Mouse (Mus musculus): ENCODE measurements around the gene Cbarp.

The Cbarp gene

DNA sequence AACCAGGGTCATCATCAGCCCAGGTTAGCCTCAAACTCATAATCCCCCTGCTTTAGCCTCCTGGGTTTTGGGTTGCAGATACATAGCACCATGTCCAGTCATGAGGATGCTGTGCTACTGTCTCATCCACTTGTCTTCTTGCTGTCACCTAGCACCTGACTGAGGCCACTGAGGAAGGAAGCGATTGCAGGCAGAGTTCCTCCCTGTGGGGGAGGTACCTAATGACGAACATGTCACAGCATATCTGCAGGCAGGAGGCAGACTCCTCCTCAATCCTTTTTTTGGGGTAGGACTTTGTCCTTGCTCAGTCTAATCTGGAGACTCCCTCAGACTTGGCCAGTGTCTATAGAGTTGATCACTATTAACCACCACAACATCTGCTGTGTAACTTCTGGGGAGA, 19.0 kb downstream of the Cbarp start:
- no peak for DNase-seq

DNA sequence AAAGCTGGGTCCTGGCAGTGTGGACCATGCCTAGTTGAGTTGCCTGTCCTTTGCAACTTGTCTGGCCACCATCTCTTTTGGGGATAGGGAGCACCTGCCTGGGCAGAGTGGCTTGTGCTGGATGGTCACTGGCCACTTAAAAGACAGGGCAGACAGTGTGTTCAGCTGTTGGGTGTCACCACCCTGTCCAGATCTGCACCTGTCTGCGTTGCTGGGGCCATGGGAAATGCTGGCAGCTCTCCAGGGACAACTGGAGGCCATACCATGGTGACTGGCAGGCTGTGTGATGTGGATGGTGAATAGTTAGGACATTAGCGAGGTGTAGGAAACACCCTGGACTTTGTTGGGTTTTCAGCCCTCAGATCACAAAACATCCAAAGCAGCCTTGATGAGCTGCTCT, 20.5 kb downstream of the Cbarp start:
- no peak for DNase-seq

DNA sequence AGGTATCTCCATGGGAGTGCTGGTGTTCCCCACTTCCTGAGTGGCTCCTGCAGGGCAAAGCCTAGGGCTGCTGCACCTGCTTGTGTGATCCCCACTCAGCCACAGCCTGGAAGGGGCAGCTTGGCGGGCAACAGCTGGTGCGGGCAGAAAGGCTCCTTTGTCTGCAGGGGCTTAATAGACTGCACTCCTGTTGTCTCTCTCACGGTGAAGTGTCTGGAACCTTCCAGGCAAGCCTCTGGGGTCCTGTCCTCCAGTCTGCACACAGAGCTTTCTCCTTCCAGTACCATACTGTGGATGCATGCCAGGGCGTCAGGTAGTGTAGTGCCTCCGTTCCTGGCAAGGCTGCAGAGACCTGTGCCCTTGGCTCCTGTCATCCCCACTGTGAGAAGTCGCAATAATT, 22.1 kb downstream of the Cbarp start:
- DNase-seq = no peak

DNA sequence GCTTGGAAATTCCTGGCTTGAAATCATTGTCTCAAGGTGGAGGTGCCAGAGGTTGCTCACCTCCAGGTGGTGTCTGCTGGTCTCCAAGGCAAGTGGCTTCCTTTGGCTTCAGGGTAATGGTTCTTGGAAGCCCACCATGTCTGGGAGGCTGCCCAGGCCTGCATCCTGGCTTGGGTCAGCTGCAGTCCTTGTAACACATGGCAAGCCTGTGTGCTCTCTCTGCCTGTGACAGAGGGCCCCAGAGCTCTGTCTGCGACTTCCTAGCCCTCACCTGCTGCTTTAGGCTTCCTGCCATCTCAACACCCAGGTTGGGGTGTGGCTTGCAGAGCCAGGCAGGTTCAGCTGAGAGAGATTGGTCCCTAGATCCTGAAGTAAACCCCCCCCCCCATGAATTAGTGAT, 22.9 kb downstream of the Cbarp start:
- DNase-seq = no peak

DNA sequence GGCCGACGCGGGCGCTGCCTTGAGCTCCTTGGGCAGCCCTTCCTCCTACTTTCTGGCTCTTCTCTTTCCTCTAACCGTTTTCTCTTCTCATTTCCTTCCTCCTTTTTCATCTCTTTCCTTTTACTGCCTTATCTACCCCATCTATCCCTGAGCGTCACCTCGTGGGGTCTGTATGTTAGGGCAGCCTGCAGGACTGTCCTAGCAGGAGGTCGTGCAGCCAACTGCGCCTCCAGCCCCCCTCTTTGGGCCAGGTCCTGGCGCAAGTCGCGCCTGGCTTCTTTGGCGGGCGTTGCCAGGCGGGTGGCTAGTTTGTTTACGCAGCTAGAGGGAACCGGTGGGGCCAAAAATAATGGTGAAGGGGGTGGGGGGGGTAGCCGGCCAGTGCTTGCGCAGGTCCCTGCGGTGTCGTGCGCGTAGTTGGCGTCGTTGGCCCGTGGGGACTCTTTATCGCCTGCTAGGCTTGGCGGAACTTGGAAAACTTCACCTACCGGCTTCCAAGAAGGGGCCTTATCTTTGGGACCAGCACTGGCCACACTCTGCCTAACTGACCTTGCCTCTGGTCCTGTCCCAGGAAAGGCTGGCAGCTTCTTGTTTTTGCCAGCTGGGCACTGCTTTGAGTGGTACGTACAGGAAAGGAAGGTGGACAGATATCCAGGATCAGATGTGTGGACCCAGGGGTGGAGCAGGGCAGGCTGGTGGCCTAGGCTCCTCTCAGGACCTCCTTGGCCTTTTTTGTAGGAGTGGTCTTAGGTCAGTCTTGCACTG, 23.5 kb downstream of the Cbarp start:
- peak; percentile 47 to 68 for DNase-seq

DNA sequence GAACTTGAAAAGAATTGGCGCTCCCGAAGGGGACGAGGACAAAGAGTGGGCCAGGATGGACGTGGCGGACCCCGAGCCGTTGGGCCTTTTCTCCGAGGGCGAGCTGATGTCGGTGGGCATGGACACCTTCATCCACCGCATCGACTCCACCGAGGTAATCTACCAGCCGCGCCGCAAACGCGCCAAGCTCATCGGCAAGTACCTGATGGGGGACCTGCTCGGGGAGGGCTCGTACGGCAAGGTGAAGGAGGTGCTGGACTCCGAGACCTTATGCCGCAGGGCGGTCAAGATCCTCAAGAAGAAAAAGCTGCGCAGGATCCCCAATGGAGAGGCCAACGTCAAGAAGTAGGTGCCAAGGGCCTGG, 24.1 kb downstream of the Cbarp start:
- DNase-seq = peak; percentile 34 to 43

DNA sequence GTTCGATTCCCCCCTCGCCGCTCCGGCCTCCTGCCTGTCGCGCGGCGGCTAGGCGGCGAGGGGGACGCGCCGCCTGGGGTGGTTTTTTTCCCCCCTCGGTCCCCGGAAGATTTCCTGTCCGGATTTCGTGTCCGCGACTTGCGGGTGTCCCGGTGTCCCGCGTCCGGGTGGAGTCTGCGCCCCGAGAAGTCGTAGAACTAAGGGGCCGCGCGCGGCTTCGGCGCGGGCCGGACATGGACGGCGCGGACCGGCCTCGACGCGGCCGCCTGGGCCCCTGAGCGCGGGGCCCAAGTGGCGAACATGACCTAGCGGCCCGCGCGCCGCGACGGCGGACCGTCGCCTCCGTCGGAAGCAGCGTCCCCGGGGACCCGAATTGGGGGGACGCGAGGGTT, 24.7 kb downstream of the Cbarp start:
- DNase-seq = no peak

DNA sequence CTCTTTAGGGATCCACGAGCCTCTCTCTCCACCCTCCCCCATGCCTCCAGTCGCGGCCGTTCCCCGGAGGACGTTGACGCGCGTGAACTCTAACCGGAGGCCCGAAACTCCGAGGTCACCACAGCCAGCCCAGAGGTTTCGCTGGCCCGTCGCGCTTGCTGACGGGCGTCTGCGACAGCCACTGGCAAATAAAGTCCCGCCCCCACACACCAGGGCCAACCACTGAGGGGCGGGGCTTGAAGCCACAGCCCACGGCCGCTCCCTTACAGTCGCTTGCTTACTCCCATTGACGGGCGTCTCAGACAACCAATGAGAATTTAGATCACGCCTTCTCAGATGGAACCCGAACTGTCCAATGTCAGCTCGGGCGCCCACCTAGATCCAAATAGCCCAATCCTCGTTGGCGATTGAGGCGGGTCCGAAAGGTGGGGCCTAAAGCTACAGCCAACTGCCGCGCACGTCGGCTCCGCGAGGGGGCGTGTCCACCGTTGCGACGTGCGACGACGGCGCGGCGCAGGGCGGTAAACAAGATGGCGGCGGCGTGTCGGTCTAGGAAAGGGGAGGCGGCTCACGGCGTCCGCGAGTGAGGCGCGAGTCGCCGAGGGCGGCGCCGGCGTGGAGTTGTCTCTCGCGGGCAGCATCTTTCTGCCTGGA, 25.2 kb downstream of the Cbarp start, which contains the start of gene Stk11:
Gene Stk11, plus strand, starts transcription at position 514 of the 654 bp plus-strand sequence.
- DNase-seq = peak; percentile 100

DNA sequence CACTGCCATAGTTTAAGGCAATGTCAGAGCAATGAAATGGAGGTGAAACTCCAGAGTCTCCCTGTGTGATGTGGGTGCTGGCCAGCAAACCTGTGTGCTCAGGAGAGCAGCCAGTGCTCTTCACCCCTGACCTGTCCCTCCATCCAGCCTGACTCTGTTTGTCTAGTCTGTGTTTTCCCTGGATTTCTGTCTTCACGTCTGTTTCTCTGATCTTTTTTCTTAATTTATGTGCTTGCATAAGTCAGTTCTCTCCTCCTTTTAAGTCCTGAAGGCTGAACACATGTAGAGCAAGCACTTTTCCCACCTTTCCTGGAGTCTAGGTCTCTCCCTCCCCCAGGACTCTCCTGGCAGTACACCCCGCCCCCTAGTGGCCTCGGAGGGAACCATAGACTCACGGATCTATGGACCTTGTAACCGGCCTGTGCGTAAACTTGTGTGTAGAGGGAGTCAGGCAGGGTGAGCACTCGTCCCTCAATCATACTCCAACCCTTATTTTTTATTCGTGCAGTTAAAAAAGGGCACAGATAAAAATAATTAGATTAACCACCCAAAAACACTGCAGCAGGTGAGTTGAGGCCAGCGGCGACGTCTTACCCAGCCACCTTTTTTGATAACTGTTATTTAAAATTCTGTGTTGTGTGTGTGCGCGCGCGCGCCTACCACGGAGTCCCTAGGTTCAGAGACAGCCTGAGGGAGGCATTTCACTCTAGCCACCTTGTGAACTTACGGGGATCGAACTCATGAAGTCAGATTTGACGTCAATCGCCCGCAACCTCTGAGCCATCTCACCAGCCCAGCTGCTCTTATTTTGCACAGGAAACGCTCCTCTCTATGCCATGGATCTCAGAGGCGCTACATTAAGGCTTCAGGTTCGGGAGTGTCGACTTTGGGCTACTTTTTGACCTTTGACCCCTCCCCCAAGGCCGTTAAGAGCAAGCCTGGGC, 26.0 kb downstream of the Cbarp start:
- peak; percentile 97 for DNase-seq

DNA sequence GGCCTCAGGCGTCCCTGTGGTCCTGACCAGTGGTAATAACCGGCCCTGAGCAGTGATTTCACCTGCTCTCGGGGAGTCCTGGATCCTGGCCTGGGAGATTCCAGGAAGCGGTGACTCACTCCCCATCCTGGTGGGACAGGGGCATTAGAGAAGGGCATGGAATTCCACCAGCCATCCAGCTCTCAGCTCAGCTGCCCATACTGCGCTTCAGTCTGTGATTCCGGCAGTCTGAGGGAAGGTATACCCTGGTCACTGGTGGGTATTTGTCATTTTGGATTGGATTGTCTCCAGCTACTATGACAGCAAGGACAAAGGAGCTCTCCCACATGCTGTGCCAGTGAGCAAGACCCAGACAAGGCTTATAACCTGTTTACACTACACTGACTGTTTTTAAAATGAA, 33.0 kb downstream of the Cbarp start:
- DNase-seq = no peak

DNA sequence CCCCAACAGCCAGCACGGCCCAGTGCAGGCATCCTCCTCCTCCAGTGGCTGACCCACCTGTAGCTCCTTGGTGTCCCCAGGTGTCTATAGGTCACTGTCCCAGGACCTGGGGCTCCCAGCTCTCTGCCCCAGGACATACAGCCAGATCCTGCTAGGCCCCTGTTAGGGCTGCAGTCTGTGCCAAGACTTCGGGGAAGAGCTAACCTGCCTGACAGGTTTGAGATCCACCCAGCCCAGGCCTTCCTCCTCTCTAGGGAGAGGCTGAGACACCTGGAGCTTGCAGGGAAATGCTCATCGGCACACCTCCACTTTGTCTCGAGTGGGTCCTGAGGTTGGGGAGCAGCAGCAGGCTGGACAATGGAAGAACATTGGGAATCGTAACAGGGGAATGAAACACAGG, 34.7 kb downstream of the Cbarp start:
- DNase-seq = no peak

DNA sequence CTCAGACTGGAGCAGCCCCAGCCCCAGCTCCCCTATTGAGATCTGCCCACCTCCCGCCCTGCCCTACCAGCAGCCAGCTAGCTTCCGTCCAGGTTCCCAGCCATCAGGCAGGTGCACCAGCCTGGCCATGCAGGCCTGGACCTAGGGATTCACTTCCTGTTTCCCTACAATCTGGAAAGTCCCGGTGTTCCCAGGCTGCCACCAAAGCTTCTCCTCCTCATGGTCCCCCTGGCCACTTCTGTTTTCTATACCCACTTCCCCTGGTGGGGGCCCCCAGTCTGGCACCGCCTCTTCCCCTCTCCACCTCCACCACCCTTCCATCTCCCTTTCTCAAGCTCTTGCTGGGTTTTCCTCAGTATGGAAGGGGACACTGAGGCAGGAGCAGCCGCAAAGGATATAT, 35.2 kb downstream of the Cbarp start, which contains the start of gene Sbno2:
Gene Sbno2, minus strand, starts transcription at position 112 of the 400 bp plus-strand sequence.
- DNase-seq = no peak

DNA sequence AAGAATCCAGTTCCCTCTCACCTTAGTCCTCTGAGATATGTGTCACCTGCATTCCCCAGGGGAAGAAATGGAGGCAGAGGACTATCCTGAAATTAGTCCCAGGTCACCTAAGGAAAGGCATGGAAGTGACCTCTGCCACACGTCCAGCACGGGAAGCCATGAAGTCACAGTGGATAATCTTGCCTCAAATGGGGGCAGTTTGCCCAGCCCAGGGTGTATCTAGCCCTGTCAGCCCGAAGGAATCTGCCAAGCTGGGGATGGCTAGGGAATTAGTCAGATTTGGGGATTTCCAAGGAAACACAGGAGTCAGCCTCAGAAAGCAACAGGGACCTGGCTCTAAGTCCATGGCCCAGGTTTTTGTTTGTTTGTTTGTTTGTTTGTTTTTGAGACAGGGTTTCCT, 36.5 kb downstream of the Cbarp start:
- DNase-seq = no peak

DNA sequence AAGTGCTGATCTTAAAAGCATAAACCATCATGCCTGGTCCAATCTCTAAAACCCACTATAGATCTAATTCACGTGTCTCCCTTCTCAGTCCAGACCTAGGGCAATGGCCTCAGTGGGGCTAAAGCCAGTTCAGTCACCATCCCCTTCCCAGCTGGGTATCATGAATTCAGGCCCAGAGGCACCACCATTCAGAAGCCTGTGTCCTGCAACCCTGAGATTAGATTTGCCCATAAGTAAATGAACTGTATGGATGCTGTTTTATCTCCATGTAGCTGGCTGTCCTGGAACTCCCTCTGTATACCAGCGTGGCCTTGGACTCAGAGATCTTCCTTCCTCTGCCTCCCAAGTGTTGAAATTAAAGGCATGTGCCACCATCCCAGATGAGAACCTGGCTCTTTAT, 37.6 kb downstream of the Cbarp start:
- DNase-seq = no peak

DNA sequence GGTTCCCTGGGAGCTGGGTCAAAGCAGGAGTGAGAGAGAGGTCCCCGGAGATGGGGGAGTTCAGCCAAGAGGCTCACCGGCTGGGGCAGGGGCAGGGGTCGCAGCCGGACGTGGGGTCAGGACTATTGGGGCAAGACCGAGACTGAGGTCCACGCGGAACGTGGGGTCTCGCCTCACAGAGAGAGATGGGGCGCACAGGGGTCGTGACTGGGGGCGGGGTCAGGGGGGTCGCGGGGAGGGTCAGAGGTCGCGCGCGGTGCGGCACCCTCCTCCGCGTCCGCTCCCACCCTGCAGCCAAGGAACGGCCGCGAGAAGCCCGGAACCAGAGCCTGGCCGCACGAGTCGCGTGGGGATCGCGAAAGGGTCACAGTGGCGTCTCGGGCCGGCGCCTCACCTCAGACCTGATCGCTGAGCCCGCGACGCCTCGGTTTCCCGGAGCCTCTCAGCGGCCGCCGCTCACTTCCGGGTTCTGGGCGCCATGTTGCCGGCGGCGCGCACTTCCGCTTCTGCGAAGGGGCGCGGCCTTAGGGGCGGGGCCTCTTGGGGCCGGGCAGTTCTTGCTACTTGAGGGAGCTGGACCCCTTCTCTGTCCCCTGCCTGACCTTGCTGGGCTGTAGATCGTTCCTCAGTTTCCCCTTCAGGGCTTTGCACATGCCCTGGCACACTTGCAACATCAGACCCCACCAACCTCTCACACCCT, 38.3 kb downstream of the Cbarp start:
- DNase-seq = peak; percentile 92 to 95

DNA sequence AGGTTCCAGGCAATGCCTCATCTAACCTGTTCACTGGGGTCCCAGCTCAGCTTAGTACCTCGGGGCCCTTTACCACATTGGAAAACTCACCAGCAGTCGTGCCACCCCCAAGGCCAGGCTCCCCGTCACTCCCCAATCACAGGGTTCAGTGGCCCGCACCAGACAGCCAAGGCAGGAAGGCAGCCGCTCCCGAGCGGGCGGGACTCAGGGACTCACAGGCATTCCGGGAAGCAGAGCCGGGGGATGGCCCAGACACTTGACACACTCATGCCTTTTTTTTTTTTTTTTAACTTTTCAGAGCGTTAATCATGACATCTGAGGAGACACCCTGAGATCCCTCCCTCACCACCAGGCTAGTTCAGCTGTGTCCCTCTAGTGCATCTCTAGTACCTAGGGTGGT, 39.7 kb downstream of the Cbarp start:
- peak; percentile 55 to 72 for DNase-seq

DNA sequence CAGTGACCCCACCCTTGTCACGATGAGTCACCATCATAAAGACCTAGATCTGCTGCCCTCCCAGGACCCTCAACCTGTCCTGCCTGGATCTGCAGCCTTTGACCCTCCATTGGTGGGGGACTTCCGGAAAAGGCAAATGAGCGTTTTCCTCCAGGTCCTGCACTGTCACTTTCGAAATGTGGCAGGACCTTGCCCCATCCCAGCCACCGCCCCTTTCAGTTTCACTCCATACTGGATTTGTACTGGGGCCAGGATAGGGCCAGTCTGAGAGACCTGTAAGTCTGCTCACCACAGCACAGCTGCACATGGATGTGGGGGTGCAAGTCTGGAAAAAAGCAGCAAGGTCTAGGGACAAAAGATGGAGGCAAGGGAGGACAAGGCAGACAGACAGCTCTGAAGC, 42.0 kb downstream of the Cbarp start:
- no peak for DNase-seq

DNA sequence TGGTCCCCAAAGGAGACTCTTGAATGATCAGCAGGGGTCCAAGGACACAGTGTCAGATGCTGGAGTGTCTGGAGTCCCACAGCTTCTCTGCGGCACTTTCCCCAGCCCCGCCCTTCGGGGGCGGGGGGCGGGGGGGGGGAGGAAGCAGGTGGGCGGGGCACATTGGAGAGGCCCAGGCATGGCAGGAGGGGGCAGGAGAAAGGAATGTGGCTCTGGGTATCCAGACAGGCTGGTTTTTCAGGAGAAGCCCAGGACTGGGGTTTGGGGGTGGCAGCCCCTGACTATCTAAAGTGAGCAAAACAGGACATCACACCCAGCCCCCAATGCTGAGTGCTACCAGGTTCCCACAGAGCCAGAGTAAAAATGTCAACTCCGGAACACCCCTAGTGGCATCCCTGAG, 43.4 kb downstream of the Cbarp start:
- peak; percentile 32 to 59 for DNase-seq

DNA sequence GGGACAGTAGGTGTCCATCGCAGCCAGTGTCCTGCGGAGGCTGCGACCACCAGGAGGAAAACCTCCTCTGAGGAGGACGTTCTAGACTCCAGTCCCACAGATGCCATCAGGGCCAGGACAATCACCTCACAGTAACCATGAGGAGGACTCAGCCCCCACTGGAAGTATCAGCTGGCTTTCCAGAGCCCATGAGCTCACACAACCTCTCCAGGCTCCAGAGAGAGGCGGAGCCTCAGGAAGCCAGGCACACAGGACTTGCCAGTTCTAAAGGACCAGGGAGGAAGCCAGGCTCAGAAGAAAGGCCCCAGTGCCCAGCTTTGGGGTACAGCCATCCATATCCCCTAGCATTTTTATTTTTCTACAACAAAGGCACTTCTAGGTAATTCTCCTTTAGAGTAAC, 45.1 kb downstream of the Cbarp start:
- peak in 1 of 2 experiments; percentile 38 for DNase-seq

DNA sequence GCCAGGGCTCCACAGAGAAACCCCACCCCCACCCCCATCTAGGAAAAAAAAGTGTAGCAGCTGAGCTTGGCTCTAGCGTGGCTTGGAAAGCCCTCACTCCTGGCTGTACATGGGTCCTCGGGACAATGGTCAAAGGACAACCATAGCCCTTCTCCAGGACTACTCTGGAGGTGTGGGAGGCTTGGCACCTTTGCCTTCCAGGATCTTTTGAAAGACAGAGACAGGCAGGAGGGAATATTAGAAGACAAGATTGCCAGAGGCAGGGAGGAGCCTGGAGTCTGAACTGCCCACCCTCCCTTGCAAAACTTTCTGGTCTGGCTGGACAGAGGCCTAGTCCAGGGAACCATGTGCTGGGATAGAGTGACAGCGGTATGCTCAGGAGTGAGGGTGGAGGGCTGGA, 46.0 kb downstream of the Cbarp start:
- DNase-seq = no peak

DNA sequence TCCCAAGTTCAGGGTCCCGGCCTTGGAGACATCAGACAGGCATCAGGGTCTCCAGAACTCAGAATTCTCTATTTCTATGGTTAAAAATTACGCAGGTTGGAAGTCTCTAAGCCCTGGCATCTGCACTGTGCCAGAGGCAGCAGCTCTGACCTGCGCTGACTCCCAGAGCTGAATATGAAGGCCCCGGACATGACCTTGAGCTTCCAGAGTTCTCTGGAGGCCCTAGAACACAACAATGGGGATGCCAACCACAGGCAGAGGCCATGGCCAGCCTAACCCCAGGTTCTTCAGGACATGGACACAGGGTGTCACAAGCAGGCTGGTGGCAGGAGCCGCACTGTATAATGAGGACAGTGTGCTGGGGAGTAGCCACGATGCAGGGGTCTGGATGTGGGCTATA, 46.5 kb downstream of the Cbarp start:
- DNase-seq = no peak

DNA sequence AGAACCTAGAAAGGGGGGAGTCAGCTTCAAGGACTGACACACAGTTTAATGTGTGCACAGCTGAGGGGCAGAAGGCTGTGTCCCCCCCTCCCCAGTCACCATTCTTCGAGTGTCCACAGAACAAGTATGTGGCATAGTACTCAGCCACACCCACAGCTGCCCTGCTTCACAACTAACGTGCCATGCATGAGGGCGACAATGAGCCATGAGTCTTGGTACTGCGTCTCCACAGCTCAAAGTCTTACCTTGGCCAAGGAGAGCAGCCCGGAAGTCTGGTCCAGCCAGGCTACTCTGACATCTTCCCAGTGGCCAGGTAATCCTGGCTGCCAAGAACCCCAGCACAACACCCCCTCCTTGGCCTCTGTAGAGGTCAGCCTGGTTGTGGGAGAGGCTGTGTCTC, 47.9 kb downstream of the Cbarp start:
- no peak for DNase-seq

DNA sequence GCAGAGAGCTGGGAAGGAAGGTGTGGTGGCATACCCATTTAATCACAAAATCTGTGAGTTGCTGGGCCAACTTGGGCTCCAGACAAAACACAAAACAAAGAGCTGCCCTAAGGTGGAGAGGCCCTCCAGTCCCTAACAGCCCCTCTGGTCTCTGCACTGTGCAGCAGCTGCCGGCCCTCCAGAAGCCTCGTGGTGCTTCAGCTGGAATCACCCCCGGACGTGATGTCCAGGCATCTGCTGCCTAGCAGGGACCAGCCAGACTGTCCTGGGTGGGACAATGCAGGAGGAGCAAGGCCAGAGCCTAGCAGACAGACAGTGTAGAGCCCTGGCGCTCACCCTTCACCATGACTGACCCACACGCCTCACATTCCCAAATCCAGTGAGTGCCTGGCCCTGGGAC, 49.1 kb downstream of the Cbarp start:
- no peak for DNase-seq

All from kidney, postnatal 4 days (tissue).